Mouse (Mus musculus): Measurements from ENCODE around the gene Apbb1ip. TPM values are rescaled to one million over a fixed set of nuclear protein-coding genes. Genes with fewer than 3 reads are reported as not detected.

Gene Apbb1ip
- polyA plus RNA-seq, 1 experiment from 2014 or later, result 1.6 TPM

GRCm38 (mm10) chr2:22747941-22748340 lies 26.0 kb upstream of the Apbb1ip start:
- no peaks in the 10 kb centered on the region for H3K4me1 ChIP-seq (ENCODE audit: control insufficient read depth, insufficient read depth, low read length)
- H3K4me3 ChIP-seq (ENCODE audit: low read length), result no peak overlapping the region
- H3K27ac ChIP-seq (ENCODE audit: low read depth, low read length), result no peak overlapping the region
- no peak overlapping the region for H3K4me2 ChIP-seq (replicated peaks; ENCODE audit: low read depth, low read length)
- no peaks in the 10 kb centered on the region for H3K9me3 ChIP-seq (ENCODE audit: control insufficient read depth, low read length)
- ATAC-seq (ENCODE audit: low FRiP score, low TSS enrichment), result no peak
- H3K36me3 ChIP-seq (ENCODE audit: control insufficient read depth, insufficient read depth, low read length), result no peaks in the 10 kb centered on the region
- no peak overlapping the region for H3K9ac ChIP-seq (ENCODE audit: low read depth, low read length)
- H3K27me3 ChIP-seq (ENCODE audit: control insufficient read depth, insufficient read depth, low read length), result no peaks in the 10 kb centered on the region

- no peak overlapping the region for H3K4me2 ChIP-seq (replicated peaks; ENCODE audit: low read depth, low read length)
- 91% methylated on average over 3 of the region's 3 CpGs for WGBS
- no peaks in the 10 kb centered on the region for H3K4me1 ChIP-seq (ENCODE audit: control insufficient read depth, insufficient read depth, low read length)
- no peak for ATAC-seq (ENCODE audit: low FRiP score, low TSS enrichment)
- no peaks in the 10 kb centered on the region for H3K9me3 ChIP-seq (ENCODE audit: control insufficient read depth, low read length)
- H3K27ac ChIP-seq (ENCODE audit: low read depth, low read length), result no peak overlapping the region
- H3K4me3 ChIP-seq (ENCODE audit: low read length), result no peak overlapping the region
- H3K36me3 ChIP-seq (ENCODE audit: control insufficient read depth, insufficient read depth, low read length), result no peaks in the 10 kb centered on the region
- no peaks in the 10 kb centered on the region for H3K27me3 ChIP-seq (ENCODE audit: control insufficient read depth, insufficient read depth, low read length)
- no peak overlapping the region for H3K9ac ChIP-seq (ENCODE audit: low read depth, low read length)
Measured at GRCm38 (mm10) chr2:22749761-22750160, 24.1 kb upstream of the Apbb1ip start.

GRCm38 (mm10) chr2:22752492-22752891 lies 21.4 kb upstream of the Apbb1ip start:
- H3K9me3 ChIP-seq (ENCODE audit: control insufficient read depth, low read length), result no peaks in the 10 kb centered on the region
- 76% methylated on average over 4 of the region's 4 CpGs for WGBS
- no peaks in the 10 kb centered on the region for H3K36me3 ChIP-seq (ENCODE audit: control insufficient read depth, insufficient read depth, low read length)
- no peaks in the 10 kb centered on the region for H3K4me1 ChIP-seq (ENCODE audit: control insufficient read depth, insufficient read depth, low read length)
- H3K27me3 ChIP-seq (ENCODE audit: control insufficient read depth, insufficient read depth, low read length), result no peaks in the 10 kb centered on the region
- no peak overlapping the region for H3K27ac ChIP-seq (ENCODE audit: low read depth, low read length)
- H3K4me3 ChIP-seq (ENCODE audit: low read length), result no peak overlapping the region
- ATAC-seq (ENCODE audit: low FRiP score, low TSS enrichment), result no peak
- H3K9ac ChIP-seq (ENCODE audit: low read depth, low read length), result no peak overlapping the region
- H3K4me2 ChIP-seq (replicated peaks; ENCODE audit: low read depth, low read length), result no peak overlapping the region

- Histone ChIP-seq H3K9ac (ENCODE audit: low read depth, low read length) (no peak overlapping the region), H3K4me2 (replicated peaks; ENCODE audit: low read depth, low read length) (no peak overlapping the region), H3K36me3 (ENCODE audit: control insufficient read depth, insufficient read depth, low read length) (no peaks in the 10 kb centered on the region), H3K4me1 (ENCODE audit: control insufficient read depth, insufficient read depth, low read length) (no peaks in the 10 kb centered on the region), H3K27ac (ENCODE audit: low read depth, low read length) (no peak overlapping the region), H3K4me3 (ENCODE audit: low read length) (no peak overlapping the region), H3K9me3 (ENCODE audit: control insufficient read depth, low read length) (no peaks in the 10 kb centered on the region), H3K27me3 (ENCODE audit: control insufficient read depth, insufficient read depth, low read length) (no peaks in the 10 kb centered on the region)
- 72% methylated on average over 2 of the region's 2 CpGs for whole genome bisulfite sequencing
- ATAC-seq (ENCODE audit: low FRiP score, low TSS enrichment), result no peak
Measured at GRCm38 (mm10) chr2:22753461-22754075, 20.3 kb upstream of the Apbb1ip start.

- Histone ChIP-seq H3K9me3 (ENCODE audit: control insufficient read depth, low read length) (no peaks in the 10 kb centered on the region), H3K4me1 (ENCODE audit: control insufficient read depth, insufficient read depth, low read length) (no peaks in the 10 kb centered on the region), H3K27ac (ENCODE audit: low read depth, low read length) (no peak overlapping the region), H3K9ac (ENCODE audit: low read depth, low read length) (no peak overlapping the region), H3K4me3 (ENCODE audit: low read length) (no peak overlapping the region), H3K36me3 (ENCODE audit: control insufficient read depth, insufficient read depth, low read length) (no peaks in the 10 kb centered on the region), H3K27me3 (ENCODE audit: control insufficient read depth, insufficient read depth, low read length) (no peaks in the 10 kb centered on the region), H3K4me2 (replicated peaks; ENCODE audit: low read depth, low read length) (no peak overlapping the region)
- ATAC-seq (ENCODE audit: low FRiP score, low TSS enrichment), result no peak
- 80% methylated on average over 4 of the region's 4 CpGs for WGBS
Measured at GRCm38 (mm10) chr2:22754222-22754824, 19.6 kb upstream of the Apbb1ip start.

GRCm38 (mm10) chr2:22755561-22755960 lies 18.3 kb upstream of the Apbb1ip start:
- Histone ChIP-seq H3K27me3 (ENCODE audit: control insufficient read depth, insufficient read depth, low read length) (no peaks in the 10 kb centered on the region), H3K9me3 (ENCODE audit: control insufficient read depth, low read length) (no peaks in the 10 kb centered on the region), H3K4me2 (replicated peaks; ENCODE audit: low read depth, low read length) (no peak overlapping the region), H3K9ac (ENCODE audit: low read depth, low read length) (no peak overlapping the region), H3K36me3 (ENCODE audit: control insufficient read depth, insufficient read depth, low read length) (no peaks in the 10 kb centered on the region), H3K4me1 (ENCODE audit: control insufficient read depth, insufficient read depth, low read length) (no peaks in the 10 kb centered on the region), H3K27ac (ENCODE audit: low read depth, low read length) (no peak overlapping the region), H3K4me3 (ENCODE audit: low read length) (no peak overlapping the region)
- no peak for ATAC-seq (ENCODE audit: low FRiP score, low TSS enrichment)
- WGBS, result 86% methylated on average over 6 of the region's 6 CpGs

- H3K36me3 ChIP-seq (ENCODE audit: control insufficient read depth, insufficient read depth, low read length), result no peaks in the 10 kb centered on the region
- H3K4me1 ChIP-seq (ENCODE audit: control insufficient read depth, insufficient read depth, low read length), result no peaks in the 10 kb centered on the region
- H3K27me3 ChIP-seq (ENCODE audit: control insufficient read depth, insufficient read depth, low read length), result no peaks in the 10 kb centered on the region
- 41% methylated on average over 6 of the region's 6 CpGs for WGBS
- no peak overlapping the region for H3K27ac ChIP-seq (ENCODE audit: low read depth, low read length)
- H3K9ac ChIP-seq (ENCODE audit: low read depth, low read length), result no peak overlapping the region
- no peaks in the 10 kb centered on the region for H3K9me3 ChIP-seq (ENCODE audit: control insufficient read depth, low read length)
- no peak overlapping the region for H3K4me2 ChIP-seq (replicated peaks; ENCODE audit: low read depth, low read length)
- ATAC-seq (ENCODE audit: low FRiP score, low TSS enrichment), result peak; percentile 72; the same call in 1 of the 2 replicates
- H3K4me3 ChIP-seq (ENCODE audit: low read length), result no peak overlapping the region
Measured at GRCm38 (mm10) chr2:22758310-22758972, 15.5 kb upstream of the Apbb1ip start.

GRCm38 (mm10) chr2:22760452-22760851 lies 13.4 kb upstream of the Apbb1ip start:
- no peak for ATAC-seq (ENCODE audit: low FRiP score, low TSS enrichment)
- no peak overlapping the region for H3K9ac ChIP-seq (ENCODE audit: low read depth, low read length)
- H3K36me3 ChIP-seq (ENCODE audit: control insufficient read depth, insufficient read depth, low read length), result no peaks in the 10 kb centered on the region
- no peaks in the 10 kb centered on the region for H3K27me3 ChIP-seq (ENCODE audit: control insufficient read depth, insufficient read depth, low read length)
- WGBS, result 36% methylated on average over 2 of the region's 2 CpGs
- no peak overlapping the region for H3K27ac ChIP-seq (ENCODE audit: low read depth, low read length)
- H3K4me1 ChIP-seq (ENCODE audit: control insufficient read depth, insufficient read depth, low read length), result no peaks in the 10 kb centered on the region
- H3K9me3 ChIP-seq (ENCODE audit: control insufficient read depth, low read length), result no peaks in the 10 kb centered on the region
- no peak overlapping the region for H3K4me2 ChIP-seq (replicated peaks; ENCODE audit: low read depth, low read length)
- H3K4me3 ChIP-seq (ENCODE audit: low read length), result no peak overlapping the region

GRCm38 (mm10) chr2:22761103-22761521 lies 12.8 kb upstream of the Apbb1ip start:
- Histone ChIP-seq H3K4me1 (ENCODE audit: control insufficient read depth, insufficient read depth, low read length) (no peaks in the 10 kb centered on the region), H3K36me3 (ENCODE audit: control insufficient read depth, insufficient read depth, low read length) (no peaks in the 10 kb centered on the region), H3K27ac (ENCODE audit: low read depth, low read length) (no peak overlapping the region), H3K4me2 (replicated peaks; ENCODE audit: low read depth, low read length) (no peak overlapping the region), H3K9ac (ENCODE audit: low read depth, low read length) (no peak overlapping the region), H3K9me3 (ENCODE audit: control insufficient read depth, low read length) (no peaks in the 10 kb centered on the region), H3K4me3 (ENCODE audit: low read length) (no peak overlapping the region), H3K27me3 (ENCODE audit: control insufficient read depth, insufficient read depth, low read length) (no peaks in the 10 kb centered on the region)
- WGBS, result 61% methylated on average over 7 of the region's 7 CpGs
- ATAC-seq (ENCODE audit: low FRiP score, low TSS enrichment), result no peak

Data from kidney, embryonic 14.5 days (tissue).